ENCODE assay signal across 12 mouse cellular contexts in the genomic region with DNA sequence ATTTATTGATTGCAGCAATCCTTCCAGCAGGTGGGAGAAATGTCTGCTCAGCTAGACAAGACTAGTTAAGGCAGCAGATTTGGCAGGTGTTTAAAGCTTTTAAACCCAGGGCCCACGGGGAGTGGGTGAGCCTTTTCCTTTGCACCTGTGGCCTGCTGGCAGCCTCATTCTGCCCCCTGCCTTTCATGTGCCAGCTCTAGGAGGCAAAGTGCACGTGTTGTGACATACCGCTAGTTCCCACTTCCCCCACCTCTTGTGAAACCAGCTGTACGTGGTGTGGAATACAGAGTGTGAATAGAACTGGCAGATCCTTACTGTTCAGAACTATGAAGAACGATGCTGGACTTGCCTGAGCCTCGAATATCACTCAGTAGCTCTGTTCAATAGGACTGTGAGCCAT.
DNase-seq lines count a peak whose midpoint lies in the region; ATAC-seq and TF ChIP-seq lines count a peak whose summit lies in the region.
"Had no signal": no experiment of that assay in that cellular context is flagged by ENCODE, and none has a peak within 500 bp of the region (broad histone marks: within the 10 kb centered on the region; RNA-seq: fewer than 3 reads in every experiment).

No protein-coding gene starts in this region.

- H3K4me3 ChIP-seq in CH12.LX (replicated peaks in 1 of 3; ENCODE audit: low read depth in 2 of 3, low read length in 2 of 3, poor library complexity in 1 of 3): no peak overlapping the region
- H3K4me3 ChIP-seq in myocyte: no peak overlapping the region
- no peak overlapping the region for H3K4me3 ChIP-seq in heart, adult 2 months
- H3K4me3 ChIP-seq: hindbrain, embryonic 13.5 days; midbrain, embryonic 12.5 days had no signal

- H3K4me2 ChIP-seq in CH12.LX (ENCODE audit: insufficient read depth, low read depth, poor library complexity, severe bottlenecking) (no peak overlapping the region), myocyte (ENCODE audit: low read depth) (peak overlapping the region; percentile 47)
- H3K4me2 ChIP-seq: hindbrain, embryonic 13.5 days; midbrain, embryonic 12.5 days had no signal

- TF ChIP-seq EP300 in CH12.LX (IDR thresholded peaks at IDR 0.05; ENCODE audit: low read length): no peak
- TF ChIP-seq EP300 in heart, adult 2 months (IDR thresholded peaks at IDR 0.05; ENCODE audit: insufficient read depth, low read depth, low read length): no peak

- TF ChIP-seq CTCF in CH12.LX (conservative IDR thresholded peaks at IDR 0.05 in 1 of 2, IDR thresholded peaks at IDR 0.05 in 1 of 2; ENCODE audit: low read depth in 2 of 2, low read length in 2 of 2): no peak
- TF ChIP-seq CTCF in heart, adult 2 months (IDR thresholded peaks at IDR 0.05): no peak

- TF ChIP-seq RAD21 in CH12.LX (IDR thresholded peaks at IDR 0.05; ENCODE audit: low read depth, low read length): no peak

- no peaks in the 10 kb centered on the region for H3K9me3 ChIP-seq in CH12.LX (replicated peaks; ENCODE audit: low read length)
- H3K9me3 ChIP-seq: hindbrain, embryonic 13.5 days; midbrain, embryonic 12.5 days had no signal

- DNase-seq in kidney, postnatal 14 days: peak; percentile 15
- no peak for DNase-seq in kidney, adult 11 months
- no peak for DNase-seq in CH12.LX (ENCODE audit: extremely low read depth)
- DNase-seq in heart, adult 2 months: no peak
- no peak for DNase-seq in cerebellum, adult 9-11 months
- DNase-seq: adrenal gland, postnatal 10 days; gastrocnemius, postnatal 10 days had no signal

- H3K27ac ChIP-seq in CH12.LX (ENCODE audit: insufficient read depth, low read depth): no peak overlapping the region
- H3K27ac ChIP-seq in heart, adult 2 months: no peak overlapping the region
- H3K27ac ChIP-seq: hindbrain, embryonic 13.5 days; midbrain, embryonic 12.5 days had no signal

- H3K36me3 ChIP-seq in CH12.LX (replicated peaks in 1 of 2; ENCODE audit: control insufficient read depth in 1 of 2, insufficient read depth in 1 of 2, low read length in 1 of 2) (no peaks in the 10 kb centered on the region), myocyte (ENCODE audit: control insufficient read depth, insufficient read depth) (no peaks in the 10 kb centered on the region)
- H3K36me3 ChIP-seq in heart, adult 2 months (ENCODE audit: control insufficient read depth, insufficient read depth, low read length): no peaks in the 10 kb centered on the region
- H3K36me3 ChIP-seq: G1E; hindbrain, embryonic 13.5 days; midbrain, embryonic 12.5 days had no signal

- dilution Hi-C loops in CH12.LX (cut with MboI; ENCODE audit: extremely low pct_ligation_motif_present, extremely low pct_unique_long_range_greater_than_20kb, low sequenced_read_pairs): no loop called here

- intact Hi-C loops in heart, adult 2 months (cut with DNase I): no loop called here

- peaks cover 0 to 4% of the 10 kb centered on the region in 2 experiments; a peak in 1 of 4 replicates for H3K4me1 ChIP-seq in CH12.LX (ENCODE audit: control insufficient read depth in 1 of 2, insufficient read depth in 2 of 2)
- no peaks in the 10 kb centered on the region for H3K4me1 ChIP-seq in heart, adult 2 months (ENCODE audit: control insufficient read depth, insufficient read depth, low read length)

- H3K79me2 ChIP-seq in CH12.LX (replicated peaks; ENCODE audit: control insufficient read depth, extremely low read depth, insufficient read depth, poor library complexity, severe bottlenecking) (no peaks in the 10 kb centered on the region), myocyte (ENCODE audit: control insufficient read depth, insufficient read depth) (no peaks in the 10 kb centered on the region)
- H3K79me2 ChIP-seq in heart, adult 2 months (replicated peaks; ENCODE audit: control insufficient read depth, insufficient read depth, low read length): no peaks in the 10 kb centered on the region

- TF ChIP-seq POLR2A in CH12.LX (IDR thresholded peaks at IDR 0.05; ENCODE audit: low read depth, low read length): no peak
- no peak for TF ChIP-seq POLR2A in myocyte (IDR thresholded peaks at IDR 0.05; ENCODE audit: insufficient read length, low read depth)
- no peak for TF ChIP-seq POLR2A in heart, adult 2 months (IDR thresholded peaks at IDR 0.05; ENCODE audit: insufficient read depth, low read depth, low read length)

- in situ Hi-C loops in CH12.LX (cut with MboI; ENCODE audit: low pct_ligation_motif_present, low pct_unique_long_range_greater_than_20kb, low sequenced_read_pairs): no loop called here

- WGBS in heart, adult 2 months: 63% methylated on average over 6 of the region's 6 CpGs

- H3K27me3 ChIP-seq in CH12.LX (replicated peaks): no peaks in the 10 kb centered on the region
- H3K27me3 ChIP-seq in myocyte (ENCODE audit: control insufficient read depth, insufficient read depth, insufficient read length): no peaks in the 10 kb centered on the region
- H3K27me3 ChIP-seq in heart, adult 2 months (ENCODE audit: control insufficient read depth, insufficient read depth, low read length): peaks cover 1% of the 10 kb centered on the region; the same call in 1 of the 2 replicates
- H3K27me3 ChIP-seq: hindbrain, embryonic 13.5 days; midbrain, embryonic 12.5 days had no signal

- ATAC-seq in common myeloid progenitor, adult 5-6 weeks (replicated peaks; ENCODE audit: low read depth, poor library complexity, severe bottlenecking): peak; percentile 89

- H3K9ac ChIP-seq in CH12.LX (ENCODE audit: insufficient read depth, low read depth): no peak overlapping the region
- H3K9ac ChIP-seq in heart, adult 2 months (ENCODE audit: low read depth, low read length): no peak overlapping the region
- H3K9ac ChIP-seq: hindbrain, embryonic 13.5 days; midbrain, embryonic 12.5 days had no signal

- no peak overlapping the region for H3ac ChIP-seq in myocyte (ENCODE audit: control insufficient read depth, insufficient read length)

TF ChIP-seq in CH12.LX, 34 proteins besides CTCF, POLR2A, EP300 and RAD21:
- TF ChIP-seq MAFK (IDR thresholded peaks at IDR 0.05; ENCODE audit: insufficient replicate concordance, low read length): no peak
- TF ChIP-seq NRF1 (IDR thresholded peaks at IDR 0.05; ENCODE audit: low read depth, low read length): no peak
- 0 out of 2 replicates have a peak, but pooled peaks have one; percentile 24 for TF ChIP-seq BHLHE40 (IDR thresholded peaks at IDR 0.05; ENCODE audit: low read depth, low read length)
TF ChIP-seq in CH12.LX: peak in this region for 1.

TF ChIP-seq in myocyte, 11 proteins besides CTCF, POLR2A, EP300 and RAD21:
- TF ChIP-seq USF1 (IDR thresholded peaks at IDR 0.05; ENCODE audit: low read depth) (no peak), REST (IDR thresholded peaks at IDR 0.05; ENCODE audit: insufficient read depth, insufficient read length) (no peak), CEBPB (IDR thresholded peaks at IDR 0.05; ENCODE audit: insufficient read depth, poor library complexity, severe bottlenecking) (peak; percentile 17), MYOD1 (IDR thresholded peaks at IDR 0.05; ENCODE audit: control insufficient read depth in 1 of 3, insufficient read length in 2 of 3, low read depth in 2 of 3) (peak in 2 of 3 experiments; percentile 21 to 75)
